Mouse (Mus musculus) midbrain, embryonic 13.5 days (tissue): ENCODE measurements around the gene Gfod2. TPM values are rescaled to one million over a fixed set of nuclear protein-coding genes. Genes with fewer than 3 reads are reported as not detected.

Experiments used
- ATAC-seq: fragments of 200-750 bp; cut with Nextera tagmentation; 2 replicates; pipeline ENCODE4 v1.8.0; 2017; ENCODE audit warnings: mild to moderate bottlenecking, moderate TSS enrichment, moderate library complexity
- H3K27ac ChIP-seq: fragments of 300-500 bp; sonication (generic); 2 replicates; pipeline ENCODE4 v1.5.1; 2015; ENCODE audit warnings: inconsistent platforms, mild to moderate bottlenecking, moderate library complexity
- H3K27me3 ChIP-seq: fragments of 300-500 bp; sonication (generic); 2 replicates; pipeline ENCODE4 v1.6.1; 2015; ENCODE audit warnings: mild to moderate bottlenecking, inconsistent platforms
- H3K36me3 ChIP-seq: fragments of 300-500 bp; sonication (generic); 2 replicates; pipeline ENCODE4 v1.6.1; 2015; ENCODE audit warnings: mild to moderate bottlenecking, inconsistent platforms
- H3K4me1 ChIP-seq: fragments of 300-500 bp; sonication (generic); replicated peaks from 2 replicates; pipeline ENCODE4 v1.6.1; 2015; ENCODE audit warnings: inconsistent platforms
- H3K4me2 ChIP-seq: fragments of 300-500 bp; sonication (generic); replicated peaks from 2 replicates; pipeline ENCODE4 v1.6.1; 2015; ENCODE audit warnings: moderate library complexity, mild to moderate bottlenecking, inconsistent platforms
- H3K4me3 ChIP-seq: fragments of 300-500 bp; sonication (generic); replicated peaks from 2 replicates; pipeline ENCODE4 v1.5.1; 2015; ENCODE audit warnings: mild to moderate bottlenecking, inconsistent platforms
- H3K9ac ChIP-seq: fragments of 300-500 bp; sonication (generic); replicated peaks from 2 replicates; pipeline ENCODE4 v1.6.1; 2015; ENCODE audit warnings: mild to moderate bottlenecking, inconsistent platforms
- H3K9me3 ChIP-seq: fragments of 300-500 bp; sonication (generic); 2 replicates; pipeline ENCODE4 v1.6.1; 2016; ENCODE audit warnings: mild to moderate bottlenecking, inconsistent platforms
- WGBS: fragments of 180-500 bp; shearing (Covaris S2); methylation state at CpG from one replicate; pipeline ENCODE4 v1.1.7; 2015; 5-methylcytosine and 5-hydroxymethylcytosine counted together
- polyA plus RNA-seq: library from polyadenylated mRNA; unstranded; fragments of >200 nt; fragmentation: Nextera tagmentation; extraction: Ambion mirVana; gene quantifications from 2 replicates; pipeline ENCODE4 v1.2.1, GENCODE M21; 2015

Gene Gfod2
- polyA plus RNA-seq, 1 experiment from 2014 or later, result 92.7 TPM

GRCm38 (mm10) chr8:105753916-105754315 is 4.5 kb downstream of the Gfod2 start:
- peaks cover 58% of the 10 kb centered on the region for H3K4me1 ChIP-seq
- no peak overlapping the region for H3K4me3 ChIP-seq
- ATAC-seq, result no peak
- H3K9ac ChIP-seq, result no peak overlapping the region
- H3K27ac ChIP-seq, result no peak overlapping the region
- no peaks in the 10 kb centered on the region for H3K36me3 ChIP-seq
- WGBS, result 67% methylated on average over 2 of the region's 2 CpGs
- H3K4me2 ChIP-seq, result no peak overlapping the region
- no peaks in the 10 kb centered on the region for H3K27me3 ChIP-seq
- H3K9me3 ChIP-seq, result no peaks in the 10 kb centered on the region

- Histone ChIP-seq H3K27me3 (no peaks in the 10 kb centered on the region), H3K9me3 (no peaks in the 10 kb centered on the region), H3K9ac (no peak overlapping the region), H3K4me1 (peaks cover 50% of the 10 kb centered on the region), H3K4me3 (no peak overlapping the region), H3K36me3 (0 out of 2 replicates have a peak, but pooled peaks cover 4% of the 10 kb centered on the region), H3K4me2 (peak overlapping the region; percentile 31), H3K27ac (0 out of 2 replicates have a peak overlapping the region, but pooled peaks have one; percentile 11)
- ATAC-seq, result peak; percentile 53; the same call in 1 of the 2 replicates
- 14% methylated on average over 11 of the region's 11 CpGs for WGBS
These were observed 7.9 kb downstream of the Gfod2 start for GRCm38 (mm10) chr8:105750606-105751005.

- Histone ChIP-seq H3K9ac (no peak overlapping the region), H3K4me1 (peaks cover 4% of the 10 kb centered on the region), H3K36me3 (0 out of 2 replicates have a peak, but pooled peaks cover 4% of the 10 kb centered on the region), H3K9me3 (no peaks in the 10 kb centered on the region), H3K4me3 (no peak overlapping the region), H3K27ac (no peak overlapping the region), H3K27me3 (no peaks in the 10 kb centered on the region), H3K4me2 (no peak overlapping the region)
- 95% methylated on average over 4 of the region's 4 CpGs for WGBS
- ATAC-seq, result no peak
These were observed 15.2 kb downstream of the Gfod2 start for GRCm38 (mm10) chr8:105743301-105743700.

GRCm38 (mm10) chr8:105739216-105739615 is 19.2 kb downstream of the Gfod2 start:
- no peak overlapping the region for H3K9ac ChIP-seq
- H3K27me3 ChIP-seq, result no peaks in the 10 kb centered on the region
- no peaks in the 10 kb centered on the region for H3K36me3 ChIP-seq
- no peak overlapping the region for H3K4me3 ChIP-seq
- no peaks in the 10 kb centered on the region for H3K9me3 ChIP-seq
- H3K27ac ChIP-seq, result no peak overlapping the region
- H3K4me2 ChIP-seq, result no peak overlapping the region
- H3K4me1 ChIP-seq, result no peaks in the 10 kb centered on the region
- WGBS, result 93% methylated on average over 5 of the region's 5 CpGs
- ATAC-seq, result no peak

GRCm38 (mm10) chr8:105732186-105732585 is 26.3 kb downstream of the Gfod2 start:
- no peaks in the 10 kb centered on the region for H3K27me3 ChIP-seq

GRCm38 (mm10) chr8:105727397-105728124 is 30.9 kb downstream of the Gfod2 start:
- no peak for ATAC-seq
- 93% methylated on average over 18 of the region's 18 CpGs for WGBS
- Histone ChIP-seq H3K9ac (no peak overlapping the region), H3K27me3 (no peaks in the 10 kb centered on the region), H3K27ac (no peak overlapping the region), H3K4me1 (no peaks in the 10 kb centered on the region), H3K36me3 (peaks cover 48% of the 10 kb centered on the region), H3K4me3 (no peak overlapping the region), H3K4me2 (no peak overlapping the region), H3K9me3 (no peaks in the 10 kb centered on the region)

More at GRCm38 (mm10) chr8:105732186-105732585, 26.3 kb downstream of the Gfod2 start:
- peaks cover 18% of the 10 kb centered on the region for H3K36me3 ChIP-seq
- H3K4me2 ChIP-seq, result no peak overlapping the region
- H3K4me3 ChIP-seq, result no peak overlapping the region
- no peak for ATAC-seq
- H3K9ac ChIP-seq, result no peak overlapping the region
- no peaks in the 10 kb centered on the region for H3K4me1 ChIP-seq
- WGBS, result 96% methylated on average over 5 of the region's 5 CpGs
- H3K27ac ChIP-seq, result no peak overlapping the region
- H3K9me3 ChIP-seq, result no peaks in the 10 kb centered on the region

GRCm38 (mm10) chr8:105725726-105726125 is 32.7 kb downstream of the Gfod2 start:
- H3K36me3 ChIP-seq, result peaks cover 57% of the 10 kb centered on the region
- H3K27ac ChIP-seq, result no peak overlapping the region
- no peak overlapping the region for H3K9ac ChIP-seq
- 89% methylated on average over 5 of the region's 5 CpGs for WGBS
- H3K4me1 ChIP-seq, result no peaks in the 10 kb centered on the region
- no peaks in the 10 kb centered on the region for H3K9me3 ChIP-seq
- no peak overlapping the region for H3K4me2 ChIP-seq
- no peak for ATAC-seq
- H3K4me3 ChIP-seq, result no peak overlapping the region
- no peaks in the 10 kb centered on the region for H3K27me3 ChIP-seq

GRCm38 (mm10) chr8:105722861-105723260 is 35.6 kb downstream of the Gfod2 start:
- Histone ChIP-seq H3K27me3 (no peaks in the 10 kb centered on the region), H3K9me3 (no peaks in the 10 kb centered on the region), H3K27ac (no peak overlapping the region; the same call in 1 of the 2 replicates), H3K36me3 (peaks cover 58% of the 10 kb centered on the region), H3K4me3 (no peak overlapping the region), H3K4me1 (no peaks in the 10 kb centered on the region), H3K4me2 (no peak overlapping the region), H3K9ac (no peak overlapping the region)
- ATAC-seq, result no peak
- WGBS, result 88% methylated on average over 9 of the region's 9 CpGs

GRCm38 (mm10) chr8:105719637-105720036 is 38.8 kb downstream of the Gfod2 start:
- Histone ChIP-seq H3K4me3 (no peak overlapping the region), H3K9ac (no peak overlapping the region), H3K4me1 (no peaks in the 10 kb centered on the region), H3K9me3 (no peaks in the 10 kb centered on the region), H3K27me3 (no peaks in the 10 kb centered on the region), H3K36me3 (peaks cover 61% of the 10 kb centered on the region), H3K27ac (no peak overlapping the region), H3K4me2 (no peak overlapping the region)
- 87% methylated on average over 4 of the region's 4 CpGs for whole genome bisulfite sequencing
- no peak for ATAC-seq

- 93% methylated on average over 15 of the region's 15 CpGs for WGBS
- no peaks in the 10 kb centered on the region for H3K27me3 ChIP-seq
These were observed 42.0 kb downstream of the Gfod2 start for GRCm38 (mm10) chr8:105716302-105716945.

GRCm38 (mm10) chr8:105715042-105715441 is 43.4 kb downstream of the Gfod2 start:
- Histone ChIP-seq H3K4me3 (no peak overlapping the region), H3K9me3 (no peaks in the 10 kb centered on the region), H3K4me2 (no peak overlapping the region), H3K4me1 (no peaks in the 10 kb centered on the region), H3K27ac (no peak overlapping the region), H3K36me3 (peaks cover 33% of the 10 kb centered on the region), H3K9ac (no peak overlapping the region), H3K27me3 (no peaks in the 10 kb centered on the region)
- WGBS, result 76% methylated on average over 6 of the region's 6 CpGs
- no peak for ATAC-seq

More at GRCm38 (mm10) chr8:105716302-105716945, 42.0 kb downstream of the Gfod2 start:
- Histone ChIP-seq H3K4me3 (no peak overlapping the region), H3K9ac (no peak overlapping the region), H3K27ac (no peak overlapping the region), H3K4me1 (no peaks in the 10 kb centered on the region), H3K36me3 (peaks cover 41% of the 10 kb centered on the region), H3K4me2 (no peak overlapping the region), H3K9me3 (no peaks in the 10 kb centered on the region)
- no peak for ATAC-seq

- peak; percentile 38; the same call in 1 of the 2 replicates for ATAC-seq
- H3K27ac ChIP-seq, result no peak overlapping the region
These were observed 44.3 kb downstream of the Gfod2 start for GRCm38 (mm10) chr8:105714139-105714538.

More at GRCm38 (mm10) chr8:105714139-105714538, 44.3 kb downstream of the Gfod2 start:
- WGBS, result 7% methylated on average over 3 of the region's 3 CpGs
- H3K4me1 ChIP-seq, result no peaks in the 10 kb centered on the region
- no peaks in the 10 kb centered on the region for H3K9me3 ChIP-seq
- no peak overlapping the region for H3K4me3 ChIP-seq
- H3K27me3 ChIP-seq, result no peaks in the 10 kb centered on the region
- H3K36me3 ChIP-seq, result peaks cover 33% of the 10 kb centered on the region
- H3K9ac ChIP-seq, result no peak overlapping the region
- H3K4me2 ChIP-seq, result no peak overlapping the region
